Mouse (Mus musculus): Measurements from ENCODE around the gene Adssl1. TPM values are rescaled to one million over a fixed set of nuclear protein-coding genes. Genes with fewer than 3 reads are reported as not detected.

Gene Adssl1
- total RNA-seq, 2 experiments from 2014 or later = 904 to 982 TPM

- intact Hi-C loops (cut with DNase I) = no loop called here
- DNase-seq = no peak
Measured at GRCm38 (mm10) chr12:112671891-112672290, 52.0 kb downstream of the Adssl1 start.

- intact Hi-C loops (cut with DNase I) = no loop called here
- peak in 1 of 2 experiments; percentile 45 for DNase-seq
Measured at GRCm38 (mm10) chr12:112672744-112673575, 53.1 kb downstream of the Adssl1 start.

- DNase-seq = no peak
Measured at GRCm38 (mm10) chr12:112673576-112674091, 53.8 kb downstream of the Adssl1 start.

GRCm38 (mm10) chr12:112674132-112675011, 54.5 kb downstream of the Adssl1 start, which contains the start of gene Akt1:
Akt1 (minus strand) TSS chr12:112674884.
- peak; percentile 38 to 57 for DNase-seq
- intact Hi-C loops (cut with DNase I) = loop anchor here (2.0 kb wide), 1 partner anchor 14 kb away; no protein-coding TSS in a partner anchor

More at GRCm38 (mm10) chr12:112673576-112674091, 53.8 kb downstream of the Adssl1 start:
- intact Hi-C loops (cut with DNase I) = loop anchor here (2.0 kb wide), 1 partner anchor 13 kb away; no protein-coding TSS in a partner anchor

GRCm38 (mm10) chr12:112675245-112676035, 55.6 kb downstream of the Adssl1 start:
- intact Hi-C loops (cut with DNase I) = loop anchor here (2.0 kb wide), 1 partner anchor 15 kb away; no protein-coding TSS in a partner anchor
- DNase-seq = peak; percentile 71 to 80

GRCm38 (mm10) chr12:112677076-112677475, 57.2 kb downstream of the Adssl1 start:
- no peak for DNase-seq
- intact Hi-C loops (cut with DNase I) = no loop called here

- intact Hi-C loops (cut with DNase I) = no loop called here
- no peak for DNase-seq
Measured at GRCm38 (mm10) chr12:112677943-112678554, 58.2 kb downstream of the Adssl1 start.

- DNase-seq = peak; percentile 44 to 54
- intact Hi-C loops (cut with DNase I) = no loop called here
Measured at GRCm38 (mm10) chr12:112678555-112679026, 58.7 kb downstream of the Adssl1 start, which contains the start of gene Zbtb42. Zbtb42 (plus strand) TSS chr12:112678828.

GRCm38 (mm10) chr12:112679027-112679996, 59.5 kb downstream of the Adssl1 start:
- no peak for DNase-seq
- intact Hi-C loops (cut with DNase I) = no loop called here

- intact Hi-C loops (cut with DNase I) = no loop called here
- no peak for DNase-seq
Measured at GRCm38 (mm10) chr12:112683351-112683750, 63.5 kb downstream of the Adssl1 start.

- DNase-seq = no peak
- intact Hi-C loops (cut with DNase I) = no loop called here
Measured at GRCm38 (mm10) chr12:112688458-112688857, 68.6 kb downstream of the Adssl1 start.

Small RNA genes within 50 kb of the gene (microRNA-seq; reads per million reads assigned to microRNA genes)
- 0.36 to 0.74 reads per million in 2 experiments for gene Mir6939

Other genes starting within 250 kb of the Adssl1 start
- 1 to 10 TPM; 1.1 to 1.3 TPM for gene A530016L24Rik, start 130.6 kb upstream of the Adssl1 start, total RNA-seq (2021)
- not detected for gene Tmem179, start 103.3 kb upstream of the Adssl1 start, total RNA-seq (2021)
- gene Inf2, start 31.3 kb upstream of the Adssl1 start, total RNA-seq (2021) = 10 to 100 TPM in 1 of 2 experiments, 1 to 10 TPM in 1; 9.2 to 11.1 TPM
- gene Siva1, start 24.6 kb downstream of the Adssl1 start, total RNA-seq (2021) = 10 to 100 TPM; 12.6 to 17.0 TPM
- gene Akt1, start 54.8 kb downstream of the Adssl1 start, total RNA-seq (2021) = 10 to 100 TPM; 49.9 to 55.7 TPM
- 1 to 10 TPM in 1 of 2 experiments, under 1 TPM in 1; 0.79 to 1.1 TPM for gene Zbtb42, start 58.8 kb downstream of the Adssl1 start, total RNA-seq (2021)
- 10 to 100 TPM; 11.2 to 12.3 TPM for gene Cep170b, start 100.4 kb downstream of the Adssl1 start, total RNA-seq (2021)
- gene Pld4, start 140.6 kb downstream of the Adssl1 start, total RNA-seq (2021) = 1 to 10 TPM; 2.3 to 3.0 TPM
- 1 to 10 TPM; 5.0 to 7.0 TPM for gene Ahnak2, start 182.6 kb downstream of the Adssl1 start, total RNA-seq (2021)
- gene Clba1, start 188.9 kb downstream of the Adssl1 start, total RNA-seq (2021) = under 1 TPM; 0.31 to 0.64 TPM
- 1 to 10 TPM; 2.1 to 3.0 TPM for gene Cdca4, start 209.4 kb downstream of the Adssl1 start, total RNA-seq (2021)
- gene Gpr132, start 248.2 kb downstream of the Adssl1 start, total RNA-seq (2021) = under 1 TPM; 0.10 to 0.26 TPM